Mouse (Mus musculus) spleen, postnatal 10 days (tissue): ENCODE data around the gene Ccdc185.

Experiments
- DNase-seq, 2 experiments: peaks; one replicate each; pipeline ENCODE4 v3.0.0; 2021 to 2022; ENCODE audit warnings: low spot score in 2 of 2

Gene Ccdc185

DNA sequence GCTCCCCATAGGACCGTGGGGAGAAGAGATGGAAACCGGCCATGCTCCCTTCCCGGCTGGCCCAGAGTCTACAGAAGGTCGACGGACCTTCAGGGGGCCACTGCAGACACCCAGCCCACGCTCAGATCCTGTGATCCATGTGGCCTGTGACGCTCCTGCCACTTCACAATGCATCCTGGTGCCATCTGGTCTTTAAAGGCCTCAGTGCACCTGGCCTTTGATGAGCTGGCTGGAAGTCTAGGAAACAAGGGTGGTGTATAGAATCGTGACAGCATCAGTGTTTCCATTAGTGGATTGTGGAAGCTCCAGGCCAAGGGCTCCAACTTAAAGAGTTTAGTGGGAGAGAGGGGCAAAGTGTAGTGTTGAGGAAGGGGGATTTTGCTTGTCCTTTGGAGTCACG is at the start of gene Ccdc185:
Ccdc185 (minus strand) TSS at position 101 of the 400 bp plus-strand sequence.
- no peak for DNase-seq

DNA sequence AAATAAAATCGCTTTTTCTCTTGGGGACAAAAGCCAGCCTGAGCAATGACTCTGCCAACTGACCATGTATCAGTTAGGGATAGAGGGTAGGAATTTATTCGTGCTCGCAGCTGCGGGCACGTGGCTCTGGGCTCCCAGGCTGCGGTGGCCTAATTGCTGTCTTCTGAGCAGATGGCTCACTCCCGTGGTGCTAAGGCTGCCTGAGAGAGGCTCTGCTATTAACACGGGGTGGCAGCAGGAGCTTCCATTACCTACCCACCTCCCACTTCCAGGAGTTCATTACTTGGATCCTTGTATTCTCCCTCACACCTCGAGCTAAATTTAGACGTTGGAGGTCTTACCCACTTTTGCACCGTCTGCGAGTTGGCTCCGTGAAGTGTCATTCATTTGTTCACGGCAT is 48.1 kb upstream of the Ccdc185 start:
- DNase-seq: no peak

DNA sequence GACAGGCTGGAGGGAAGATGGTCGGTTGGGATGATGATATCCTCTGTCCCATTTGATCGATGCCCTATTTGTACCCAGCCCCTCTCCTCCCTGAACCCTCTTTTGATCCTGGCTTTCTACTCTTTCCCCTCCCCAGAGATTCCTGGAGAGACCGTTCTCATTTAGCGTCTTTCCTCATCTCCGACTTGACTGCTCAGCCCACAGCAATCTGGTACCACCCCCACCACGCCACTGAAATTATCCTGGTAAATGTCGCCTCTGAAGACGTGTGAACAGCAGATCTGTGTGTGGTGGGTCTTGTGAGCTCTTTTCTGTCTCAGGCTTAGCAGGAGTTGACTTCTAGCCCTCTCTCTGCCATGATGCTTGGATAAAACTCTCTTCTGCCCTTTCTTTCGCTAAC is 45.6 kb upstream of the Ccdc185 start:
- DNase-seq: no peak

DNA sequence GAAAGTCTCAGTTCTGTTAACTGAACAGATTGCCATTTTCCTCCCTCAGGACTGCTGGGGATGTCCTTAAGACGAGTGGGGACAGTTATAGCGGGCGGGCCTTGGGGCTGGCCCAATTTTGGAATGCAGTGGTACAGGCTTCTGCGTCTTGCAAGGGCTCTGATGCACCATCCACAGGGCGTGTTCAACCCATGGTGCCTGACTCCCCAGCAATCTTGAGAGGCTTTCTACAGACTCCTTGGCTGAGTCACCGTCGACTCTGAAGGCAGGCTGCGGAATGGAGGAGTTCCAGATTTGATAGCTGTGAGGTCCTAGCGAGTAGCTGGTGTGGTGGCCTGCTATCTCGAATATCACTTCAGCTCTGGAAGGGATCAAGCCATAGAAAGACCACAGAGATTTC is 45.2 kb upstream of the Ccdc185 start:
- no peak for DNase-seq

DNA sequence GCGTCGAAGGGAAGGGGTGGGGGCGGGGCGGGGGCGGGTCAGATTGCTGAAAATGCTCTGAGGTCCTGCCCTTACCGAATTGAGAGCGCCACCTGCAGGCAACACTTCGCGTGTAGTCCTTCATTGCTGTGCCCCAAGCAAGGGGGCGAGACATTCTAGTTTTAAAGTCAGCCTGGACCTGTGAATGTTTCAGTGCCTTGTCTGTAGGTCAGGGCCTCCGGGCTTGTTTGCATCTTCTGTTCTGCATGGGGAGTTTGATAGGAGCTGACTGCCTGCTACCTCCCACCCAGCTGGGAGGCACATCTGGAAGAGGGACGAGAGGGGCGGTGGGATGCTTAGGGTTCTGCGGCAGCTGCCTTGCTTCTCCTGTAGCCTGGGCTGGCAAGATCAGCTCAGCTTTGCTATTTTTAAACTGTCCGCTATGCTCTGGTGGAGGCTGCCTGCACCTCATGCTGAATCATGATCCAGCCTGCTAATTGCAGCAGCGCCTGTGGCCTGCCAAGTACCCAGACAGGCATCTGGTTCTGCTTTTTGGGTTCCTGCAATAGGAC is 43.6 kb upstream of the Ccdc185 start:
- DNase-seq: peak; percentile 13 to 73

DNA sequence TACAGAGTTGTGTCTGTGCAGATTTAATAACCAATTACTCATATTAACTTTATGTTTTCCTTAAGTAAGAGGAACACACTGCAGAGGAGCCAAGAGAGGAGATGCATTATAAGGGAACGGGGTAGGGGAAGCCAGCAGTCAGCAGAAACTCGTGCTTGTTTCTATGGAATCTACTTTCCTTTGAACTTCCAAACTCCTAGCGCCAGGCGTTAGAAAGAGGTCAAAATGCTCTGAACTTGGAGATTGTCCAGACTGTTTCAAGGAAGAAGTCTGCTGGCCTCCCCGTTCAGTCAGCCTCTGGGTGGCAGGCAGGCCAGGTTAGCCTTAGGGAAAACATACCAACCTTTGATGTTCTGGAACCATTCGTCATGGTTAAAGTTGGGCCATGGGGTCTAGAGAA is 39.9 kb upstream of the Ccdc185 start:
- no peak for DNase-seq

DNA sequence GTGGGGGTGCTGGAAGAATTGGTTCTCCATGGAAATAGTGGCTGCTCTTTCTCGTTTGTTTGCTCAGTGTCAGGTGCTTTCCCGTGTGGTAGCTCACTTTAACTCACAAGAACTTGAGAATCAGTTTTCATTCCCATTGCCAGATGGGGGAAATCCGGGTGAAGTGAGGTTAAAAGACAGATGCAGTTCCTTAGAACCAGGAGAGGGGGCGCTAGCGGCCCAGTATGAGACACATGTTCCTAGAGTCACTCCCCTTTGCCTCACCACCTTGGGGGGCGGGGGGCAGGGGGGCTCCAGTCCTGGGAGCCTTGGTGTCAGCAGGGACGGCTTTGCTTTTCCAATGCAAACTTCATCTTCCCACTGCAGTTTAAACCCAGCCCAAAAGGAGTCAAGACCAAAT is 38.0 kb upstream of the Ccdc185 start:
- no peak for DNase-seq

DNA sequence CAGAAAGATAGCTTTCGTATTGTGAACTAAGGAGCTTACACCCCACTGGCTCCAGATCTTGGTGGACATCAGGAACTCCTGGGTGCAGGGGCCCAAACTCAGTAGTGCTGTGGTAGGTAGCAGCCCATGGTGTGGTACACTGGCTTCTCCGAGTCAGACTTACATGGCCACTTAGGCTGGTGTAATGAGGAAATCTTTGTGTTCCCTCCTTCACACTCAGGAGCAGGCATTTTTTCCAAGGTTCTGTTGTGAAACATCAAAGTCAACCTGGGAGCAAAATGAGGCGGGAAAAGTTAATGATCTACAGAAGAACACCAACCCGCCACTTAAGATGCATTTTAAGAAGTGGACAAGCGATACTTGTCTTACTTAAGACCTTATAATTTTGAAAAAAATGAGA is 36.5 kb upstream of the Ccdc185 start:
- DNase-seq: no peak

DNA sequence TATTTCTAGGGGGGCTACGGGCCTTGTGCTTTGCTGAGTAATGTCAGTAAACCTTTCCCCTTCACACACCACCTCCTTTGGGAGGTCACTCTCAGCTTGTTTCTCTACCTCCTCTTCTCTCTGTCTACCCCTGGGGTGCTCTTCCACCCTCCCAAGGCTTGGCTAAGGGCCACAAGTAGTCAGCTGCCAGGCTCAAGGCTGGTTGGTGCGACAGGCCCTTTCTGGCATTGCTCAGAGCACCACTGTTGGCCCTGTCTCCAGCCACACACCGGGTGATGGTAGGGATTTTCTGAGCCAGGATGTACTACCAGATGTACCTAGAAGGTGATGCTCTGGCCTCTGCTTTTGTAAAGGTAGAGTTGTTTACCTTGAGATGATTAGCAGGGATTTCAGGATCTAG is 35.8 kb upstream of the Ccdc185 start:
- DNase-seq: no peak

DNA sequence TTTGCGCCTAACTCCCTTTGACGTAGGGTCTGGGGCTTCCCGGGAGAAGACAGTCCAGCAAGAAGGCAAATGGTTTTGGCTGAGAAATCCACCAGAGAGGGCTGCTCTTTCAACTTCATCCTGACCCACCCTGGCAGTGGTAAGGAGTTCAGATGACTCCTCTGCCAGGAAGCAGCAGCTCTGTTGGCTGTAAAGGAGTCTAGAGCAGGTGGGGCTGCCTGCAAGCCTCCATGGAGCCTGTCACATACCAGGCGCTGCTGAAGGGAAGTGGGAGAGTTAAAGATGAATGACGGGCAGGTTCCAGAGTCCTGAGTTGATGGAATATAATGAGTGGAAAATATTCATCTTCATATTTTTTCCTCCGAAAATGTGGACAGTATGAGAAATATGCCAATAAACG is 34.8 kb upstream of the Ccdc185 start:
- no peak for DNase-seq

DNA sequence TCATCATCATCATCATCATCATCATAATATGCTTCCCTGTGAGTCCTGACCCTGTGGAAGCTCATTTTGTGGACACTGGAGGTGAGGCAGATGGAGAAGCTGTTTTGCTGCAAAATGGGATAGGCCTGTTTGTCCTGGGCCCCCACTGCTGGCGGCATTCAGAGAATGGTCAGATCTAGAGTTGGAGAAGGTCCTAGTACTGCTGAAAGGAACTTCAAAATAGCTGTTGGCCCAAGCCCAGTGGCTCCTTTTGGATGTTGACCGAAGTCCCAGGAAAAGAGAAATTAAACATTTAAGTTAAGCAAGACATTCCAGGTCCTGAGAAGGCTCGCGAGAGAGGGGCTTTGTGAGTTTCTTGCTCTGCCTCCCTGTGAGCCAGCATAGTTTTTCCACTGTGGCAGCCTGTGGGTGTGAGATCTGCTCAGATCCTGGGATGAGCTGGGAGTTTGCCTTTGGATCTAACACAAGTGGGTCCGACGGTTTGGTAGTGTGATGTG is 30.1 kb upstream of the Ccdc185 start:
- no peak for DNase-seq

DNA sequence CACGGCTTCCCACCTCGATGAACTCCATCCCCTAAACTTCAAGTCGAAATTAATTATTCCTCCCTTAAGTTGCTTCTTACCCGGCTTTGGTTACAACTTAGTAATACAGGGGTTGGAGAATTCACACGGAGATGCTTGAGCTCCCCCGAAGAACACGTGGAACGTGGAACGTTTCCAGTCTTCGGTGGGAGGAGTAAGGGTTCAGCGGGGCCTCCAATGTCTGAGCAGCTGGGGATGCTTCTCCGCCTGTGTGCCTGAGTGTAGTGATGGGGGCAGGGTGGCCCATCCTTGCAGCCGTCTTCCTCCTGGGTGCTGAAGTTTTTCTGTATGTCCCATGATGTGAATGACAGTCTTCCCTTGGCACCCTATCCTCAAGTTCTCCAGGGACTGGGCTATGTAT is 29.2 kb upstream of the Ccdc185 start:
- DNase-seq: no peak

DNA sequence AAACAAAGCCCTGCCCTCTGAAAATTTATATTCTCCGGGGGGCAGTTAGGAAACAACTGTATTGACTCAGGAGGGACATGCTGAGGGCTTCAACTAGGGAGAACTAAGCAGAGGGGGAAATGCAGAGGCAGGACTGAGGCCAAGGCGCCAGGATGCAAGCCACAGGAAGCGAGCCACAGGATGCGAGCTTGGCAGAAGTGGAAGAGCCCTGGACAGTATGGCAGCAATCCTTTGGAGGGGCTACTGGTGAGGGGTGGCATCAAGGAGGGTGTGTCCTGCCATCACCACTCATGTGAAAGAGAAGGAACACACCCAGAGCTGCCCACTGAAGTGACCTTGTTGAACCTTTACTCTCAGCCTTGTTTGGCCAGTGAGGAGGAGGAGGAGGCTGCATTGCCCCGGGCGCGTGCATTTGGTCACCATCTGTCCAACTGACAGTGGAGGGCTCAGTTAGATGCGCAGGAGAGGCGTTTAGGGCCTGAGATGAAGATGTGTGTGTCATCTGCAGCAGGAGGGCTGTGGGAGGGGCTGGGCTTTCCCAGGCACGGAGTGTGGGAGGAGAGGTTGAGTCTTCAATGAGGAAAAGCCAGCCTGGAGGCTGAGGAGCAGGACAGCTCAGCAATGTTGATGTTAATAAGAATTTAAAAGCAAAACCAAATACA is 27.9 kb upstream of the Ccdc185 start:
- no peak for DNase-seq

DNA sequence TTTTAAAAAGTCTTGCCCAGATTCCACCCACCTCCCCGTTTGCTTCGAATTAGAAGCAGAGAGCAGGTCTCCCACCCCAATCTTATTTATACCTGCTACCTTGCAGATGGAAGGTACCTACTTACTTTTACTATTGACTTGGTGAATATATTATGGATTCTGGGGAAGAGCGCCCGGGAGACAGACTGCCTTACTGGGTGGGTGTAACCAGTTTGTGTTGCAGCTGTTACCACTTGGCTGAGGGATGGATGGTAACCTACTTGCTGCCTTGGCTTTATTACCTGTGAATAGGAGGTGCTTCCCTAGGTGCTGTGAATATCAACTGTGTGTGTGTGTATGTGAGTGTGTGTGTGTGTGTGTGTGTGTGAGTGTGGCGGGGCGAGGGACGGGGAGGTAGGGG is 26.6 kb upstream of the Ccdc185 start:
- DNase-seq: no peak

DNA sequence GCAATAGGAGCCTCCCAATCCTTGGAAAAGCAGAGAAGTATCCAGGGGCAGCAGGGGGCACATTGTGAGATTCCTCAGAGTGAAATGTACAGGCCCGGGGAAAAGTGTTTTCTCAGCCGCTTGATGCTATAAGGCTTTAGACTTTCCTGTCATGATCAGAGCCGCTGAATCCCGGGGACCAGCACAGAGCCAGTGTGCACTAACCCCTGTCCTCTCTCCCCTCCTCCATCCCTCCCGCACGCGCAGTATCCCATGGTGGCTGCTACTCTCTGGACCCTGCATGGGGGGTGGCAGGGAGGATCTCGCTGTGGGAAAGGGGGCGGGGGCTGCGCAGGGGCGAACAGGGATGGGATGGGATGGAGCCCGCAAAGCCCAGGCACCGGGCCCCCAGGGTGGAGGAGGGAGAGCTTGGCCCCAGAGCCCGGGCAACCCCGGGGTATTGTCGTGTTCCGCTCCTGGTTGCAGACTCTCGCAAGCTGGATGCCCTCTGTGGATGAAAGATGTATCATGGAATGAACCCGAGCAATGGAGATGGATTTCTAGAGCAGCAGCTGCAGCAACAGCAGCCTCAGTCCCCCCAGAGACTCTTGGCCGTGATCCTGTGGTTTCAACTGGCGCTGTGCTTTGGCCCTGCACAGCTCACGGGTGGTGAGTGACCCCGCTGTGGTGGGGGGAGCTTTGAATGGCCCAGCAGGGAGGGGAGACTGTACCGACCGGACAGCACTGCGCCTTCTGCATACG is 15.7 kb upstream of the Ccdc185 start:
- no peak for DNase-seq

DNA sequence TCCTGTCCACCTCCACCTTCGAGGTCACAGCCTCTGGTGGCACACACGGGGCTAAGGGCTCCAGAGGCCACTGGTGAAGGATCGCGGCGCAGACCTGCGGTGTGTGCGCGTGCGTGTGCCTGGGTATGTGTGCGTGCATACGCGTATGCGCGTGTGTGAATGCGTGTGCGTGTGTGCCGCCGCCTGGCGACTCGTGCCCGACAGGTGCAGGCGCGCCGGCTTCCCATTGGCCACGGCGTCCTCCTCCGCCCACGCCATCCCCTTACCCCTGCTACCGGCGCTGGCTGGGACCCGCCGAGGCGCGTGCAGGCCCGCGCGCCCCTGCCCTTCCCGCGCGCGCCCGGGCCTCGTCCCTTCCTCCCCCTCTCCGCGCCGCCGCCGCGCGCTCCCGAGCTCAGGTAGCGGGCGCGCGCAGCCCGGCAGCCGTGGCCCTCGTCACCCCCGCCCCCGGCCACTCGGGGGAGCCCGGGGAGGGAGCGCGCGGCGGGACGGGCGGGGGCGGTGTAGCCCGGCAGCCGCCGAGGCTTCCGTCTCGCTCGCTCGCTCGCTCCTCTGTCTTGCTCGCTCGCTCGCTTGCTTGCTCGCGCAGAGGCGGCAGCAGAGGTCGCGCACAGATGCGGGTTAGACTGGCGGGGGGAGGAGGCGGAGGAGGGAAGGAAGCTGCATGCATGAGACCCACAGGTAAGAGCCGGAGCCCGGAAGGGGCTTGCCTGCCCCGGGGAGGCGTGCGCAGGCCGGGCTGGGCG is 14.9 kb upstream of the Ccdc185 start, which contains the start of gene Susd4:
Susd4 (plus strand) TSS at position 145 of the 746 bp plus-strand sequence.
- DNase-seq: peak in 1 of 2 experiments; percentile 55

DNA sequence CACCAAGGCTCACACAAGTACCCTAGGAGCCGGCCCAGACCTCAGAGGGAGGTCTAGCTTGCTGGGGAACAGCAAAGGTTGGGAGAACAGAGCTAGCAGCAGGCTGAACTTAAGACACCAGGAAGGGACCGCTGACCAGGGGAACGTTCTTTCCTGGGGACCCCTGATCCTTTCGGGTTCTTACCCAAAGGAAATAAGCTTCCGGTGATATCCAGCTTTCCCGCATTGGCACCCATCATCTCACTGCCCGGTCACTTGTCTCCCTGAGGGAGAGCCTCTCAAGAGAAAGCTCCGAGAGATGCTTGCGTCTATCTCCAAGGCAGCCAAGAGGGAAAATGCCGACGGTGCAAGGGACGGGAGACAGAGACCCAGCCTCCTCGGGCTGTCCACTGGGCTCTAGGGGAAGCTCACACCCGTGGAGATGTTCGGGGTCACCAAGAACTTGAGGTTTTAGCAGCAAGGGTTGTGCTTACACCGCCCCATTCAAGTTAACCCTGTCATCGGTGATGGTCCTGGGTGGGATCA is 14.3 kb upstream of the Ccdc185 start:
- DNase-seq: no peak

DNA sequence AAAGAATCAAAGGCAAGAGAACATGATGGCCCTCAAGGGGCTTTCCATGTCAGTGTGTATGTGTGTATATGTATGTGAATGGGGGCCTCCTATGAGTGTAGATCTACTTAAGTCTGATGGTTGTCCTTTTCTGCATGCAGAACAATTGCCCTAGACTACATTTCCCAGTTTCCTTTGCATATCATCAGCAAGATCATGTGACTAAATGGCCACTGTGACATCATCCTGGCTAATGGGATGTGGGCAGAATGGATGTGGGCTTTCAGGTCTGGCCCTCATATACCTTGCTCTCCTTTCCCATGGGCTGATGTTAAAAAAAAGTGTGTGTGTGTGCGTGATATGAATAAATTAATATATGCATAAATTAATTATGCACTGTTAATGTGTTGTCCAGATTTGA is 9.8 kb upstream of the Ccdc185 start:
- no peak for DNase-seq

DNA sequence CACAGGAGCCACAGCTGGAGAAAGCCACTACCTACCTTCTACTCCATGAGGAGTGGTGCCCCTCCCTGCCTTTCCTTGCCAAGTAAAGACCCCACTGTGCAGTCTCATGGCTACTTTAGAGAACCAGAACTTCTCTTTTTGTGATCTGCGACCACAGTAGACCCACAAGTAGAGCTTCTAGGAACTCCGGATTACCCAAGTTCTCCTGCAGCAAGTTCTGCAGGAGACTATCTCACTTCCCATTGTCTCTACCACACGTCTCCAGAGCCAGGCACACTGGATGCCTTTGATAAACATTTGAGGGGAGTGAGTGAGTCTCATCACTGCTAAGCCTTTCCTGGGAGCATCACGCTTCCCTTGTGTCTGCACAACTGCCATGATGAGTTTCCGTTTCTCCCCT is 5.9 kb upstream of the Ccdc185 start:
- no peak for DNase-seq

DNA sequence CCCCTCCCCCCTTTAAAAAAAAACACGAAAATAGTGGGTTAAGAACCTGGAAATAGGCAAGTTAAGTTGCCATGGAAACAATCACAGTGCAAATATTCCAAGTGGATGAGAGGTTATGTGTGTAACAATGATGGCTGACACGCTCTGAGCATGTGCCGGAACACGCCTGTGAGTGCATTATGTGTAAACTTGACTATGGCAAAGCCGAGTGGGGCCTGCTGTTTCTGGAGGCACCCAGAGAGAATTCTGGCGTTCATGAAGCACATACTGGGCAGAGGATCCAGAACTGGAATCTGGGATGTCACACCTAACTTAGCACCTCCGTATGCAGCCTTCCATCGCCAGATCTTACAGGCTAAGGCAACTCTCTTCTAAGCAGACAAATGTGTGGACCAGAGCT is 4.7 kb upstream of the Ccdc185 start:
- DNase-seq: no peak

DNA sequence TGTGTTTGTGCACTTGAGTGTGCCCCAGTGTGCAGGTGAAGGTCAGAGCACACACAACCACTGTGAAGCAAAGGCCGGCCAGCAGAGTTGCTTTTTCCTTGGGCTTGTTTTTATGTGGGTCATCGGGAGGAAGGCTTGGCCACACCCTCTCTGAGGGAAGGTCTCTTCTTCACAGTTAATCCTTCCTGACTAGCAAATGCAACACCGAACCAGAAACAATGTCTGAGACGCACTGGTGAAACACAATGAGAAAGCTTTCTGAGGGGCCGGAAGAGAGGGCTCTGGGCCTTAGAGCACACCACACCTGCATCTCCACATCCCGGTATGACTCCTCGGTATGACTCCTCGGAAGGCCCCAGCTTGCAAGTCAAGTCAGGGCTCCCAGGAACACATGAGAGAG is 2.3 kb upstream of the Ccdc185 start:
- DNase-seq: no peak

DNA sequence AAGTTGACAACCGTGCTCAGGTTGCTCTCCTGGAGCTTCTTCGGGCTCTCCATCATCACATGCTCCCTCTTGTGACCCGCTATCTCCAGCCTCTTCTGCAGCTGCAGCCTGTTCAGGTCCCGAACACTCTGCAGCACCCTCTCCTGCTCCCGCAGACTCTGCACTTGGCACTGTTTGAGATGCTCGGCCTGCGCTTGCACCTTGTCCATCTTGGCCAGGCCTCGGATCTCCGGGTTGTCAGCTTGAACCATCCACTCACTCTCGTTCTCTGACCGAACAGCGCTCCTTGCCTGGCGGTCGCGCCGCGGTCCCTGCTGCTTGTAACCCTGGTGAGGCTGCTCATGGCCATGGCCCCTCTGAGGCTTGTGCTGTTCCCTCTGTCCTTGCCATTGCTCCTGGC is 1.1 kb downstream of the Ccdc185 start:
- no peak for DNase-seq
